14 mouse cellular contexts compared by ENCODE assay signal in genomic region chr17:47195981-47196380, GRCm38 (mm10).
"Had no signal": no experiment of that assay in that cellular context is flagged by ENCODE, and none has a peak within 500 bp of the region (broad histone marks: within the 10 kb centered on the region; RNA-seq: fewer than 3 reads in every experiment).

No protein-coding gene starts in this region.

- H3K9me3 ChIP-seq: limb, embryonic 15.5 days; liver, embryonic 12.5 days; midbrain, embryonic 12.5 days had no signal

- H3K4me3 ChIP-seq: limb, embryonic 15.5 days; liver, embryonic 12.5 days; midbrain, embryonic 12.5 days had no signal

- H3K27me3 ChIP-seq: limb, embryonic 15.5 days; liver, embryonic 12.5 days; midbrain, embryonic 12.5 days had no signal

- DNase-seq: kidney, adult 8-10 months; kidney, postnatal 25 days; layer of hippocampus, postnatal 36 days; left cerebral cortex, postnatal 4 days; lung, embryonic 14.5 days; right cerebral cortex, adult 18-20 months; thymus, adult 2 months; thymus, postnatal 4 days had no signal

- ATAC-seq: intestine, postnatal 0 days; liver, embryonic 12.5 days; midbrain, embryonic 16.5 days had no signal

- H3K4me2 ChIP-seq: limb, embryonic 15.5 days; liver, embryonic 12.5 days; lung, embryonic 14.5 days; midbrain, embryonic 12.5 days had no signal

- H3K9ac ChIP-seq: limb, embryonic 15.5 days; liver, embryonic 12.5 days; lung, embryonic 14.5 days; midbrain, embryonic 12.5 days had no signal

- H3K27ac ChIP-seq: limb, embryonic 15.5 days; liver, embryonic 12.5 days; stomach, postnatal 0 days had no signal

- H3K36me3 ChIP-seq: liver, embryonic 12.5 days had no signal
